Mouse (Mus musculus): ENCODE results near the gene Eif3g. TPM values are rescaled to one million over a fixed set of nuclear protein-coding genes. Genes with fewer than 3 reads are reported as not detected.

The Eif3g gene
- total and polyA plus RNA-seq, 3 experiments = 211 to 392 (median 293) TPM

DNA sequence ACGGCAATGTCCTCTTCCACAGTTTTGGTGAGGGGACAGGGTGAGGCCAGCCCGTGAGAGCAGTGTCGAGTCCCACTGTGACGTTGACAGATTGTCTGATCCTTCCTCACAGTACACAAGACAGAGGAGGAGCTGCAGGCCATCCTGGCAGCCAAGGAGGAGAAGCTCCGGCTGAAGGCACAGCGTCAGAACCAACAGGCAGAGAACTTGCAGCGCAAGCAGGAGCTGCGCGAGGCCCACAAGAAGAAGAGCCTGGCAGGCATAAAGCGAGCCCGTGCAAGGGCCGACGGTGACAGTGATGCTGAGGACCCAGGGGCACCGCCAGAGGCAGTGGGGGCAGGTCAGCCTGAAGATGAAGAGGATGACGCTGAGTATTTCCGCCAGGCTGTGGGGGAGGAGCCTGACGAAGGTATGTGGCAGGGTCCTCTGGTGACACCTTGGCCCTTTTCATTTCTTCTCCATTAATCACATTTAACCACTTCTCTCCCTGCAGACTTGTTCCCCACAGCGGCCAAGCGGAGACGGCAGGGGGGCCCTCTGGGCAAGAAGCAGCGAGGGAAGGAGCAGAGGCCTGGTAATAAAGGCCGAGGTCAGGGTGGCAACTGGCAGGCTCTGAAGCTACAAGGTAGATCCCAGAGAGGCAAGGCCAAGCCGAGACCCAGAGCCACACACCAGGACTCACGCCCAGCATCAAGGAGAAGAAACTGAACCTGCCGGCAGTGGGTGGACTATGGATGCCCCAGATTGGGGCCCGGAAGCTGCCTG is 6.9 kb downstream of the Eif3g start:
- no peak for TF ChIP-seq MAZ (IDR thresholded peaks at IDR 0.05; ENCODE audit: low read depth, low read length)
- TF ChIP-seq IRF4 (IDR thresholded peaks at IDR 0.05; ENCODE audit: low read depth, low read length) = no peak
- TF ChIP-seq BHLHE40 (IDR thresholded peaks at IDR 0.05; ENCODE audit: low read depth, low read length) = no peak
- TF ChIP-seq RCOR1 (conservative IDR thresholded peaks at IDR 0.05; ENCODE audit: low read depth, low read length) = no peak
- no peak for TF ChIP-seq POLR2AphosphoS2 (IDR thresholded peaks at IDR 0.05; ENCODE audit: low read depth, low read length)
- TF ChIP-seq ZNF384 (IDR thresholded peaks at IDR 0.05; ENCODE audit: low read depth, low read length) = no peak
- no peak for TF ChIP-seq MAFK (IDR thresholded peaks at IDR 0.05; ENCODE audit: insufficient replicate concordance, low read length)
- no peak for TF ChIP-seq JUN (IDR thresholded peaks at IDR 0.05; ENCODE audit: insufficient read depth, low read depth, low read length)
- no peak for TF ChIP-seq ZKSCAN1 (IDR thresholded peaks at IDR 0.05; ENCODE audit: borderline replicate concordance, low read depth, low read length)
- no peak for TF ChIP-seq MEF2A (IDR thresholded peaks at IDR 0.05; ENCODE audit: borderline replicate concordance, low read depth, low read length)
- no peak for TF ChIP-seq CHD1 (IDR thresholded peaks at IDR 0.05; ENCODE audit: low read depth, low read length)
- no peak for TF ChIP-seq TCF12 (IDR thresholded peaks at IDR 0.05; ENCODE audit: low read depth, low read length)
- TF ChIP-seq PAX5 (IDR thresholded peaks at IDR 0.05; ENCODE audit: low read length) = no peak
- TF ChIP-seq ELF1 (IDR thresholded peaks at IDR 0.05; ENCODE audit: low read depth, low read length) = no peak
- no peak for TF ChIP-seq HCFC1 (IDR thresholded peaks at IDR 0.05; ENCODE audit: low read depth, low read length)
- no peak for TF ChIP-seq EP300 (IDR thresholded peaks at IDR 0.05; ENCODE audit: low read length)
- no peak for TF ChIP-seq MAX (IDR thresholded peaks at IDR 0.05; ENCODE audit: low read length)
- no peak overlapping the region for H3K9ac ChIP-seq (ENCODE audit: insufficient read depth, low read depth)
- in situ Hi-C loops (cut with MboI; ENCODE audit: low pct_ligation_motif_present, low pct_unique_long_range_greater_than_20kb, low sequenced_read_pairs) = no loop called here
- H3K27me3 ChIP-seq (replicated peaks) = no peaks in the 10 kb centered on the region
- no peak overlapping the region for H3K4me2 ChIP-seq (ENCODE audit: insufficient read depth, low read depth, poor library complexity, severe bottlenecking)
- H3K4me3 ChIP-seq (replicated peaks in 1 of 3; ENCODE audit: low read depth in 2 of 3, low read length in 2 of 3, poor library complexity in 1 of 3) = no peak overlapping the region
- H3K4me1 ChIP-seq (ENCODE audit: control insufficient read depth in 1 of 2, insufficient read depth in 2 of 2) = peaks cover 11 to 50% of the 10 kb centered on the region in 2 experiments
- H3K79me2 ChIP-seq (replicated peaks; ENCODE audit: control insufficient read depth, extremely low read depth, insufficient read depth, poor library complexity, severe bottlenecking) = peaks cover 35% of the 10 kb centered on the region
- DNase-seq (ENCODE audit: extremely low read depth) = no peak
- peaks cover 71 to 73% of the 10 kb centered on the region in 2 experiments for H3K36me3 ChIP-seq (replicated peaks in 1 of 2; ENCODE audit: control insufficient read depth in 1 of 2, insufficient read depth in 1 of 2, low read length in 1 of 2)
- dilution Hi-C loops (cut with MboI; ENCODE audit: extremely low pct_ligation_motif_present, extremely low pct_unique_long_range_greater_than_20kb, low sequenced_read_pairs) = no loop called here
- no peak overlapping the region; the same call in 1 of the 2 replicates for H3K27ac ChIP-seq (ENCODE audit: insufficient read depth, low read depth)
- H3K9me3 ChIP-seq (replicated peaks; ENCODE audit: low read length) = no peaks in the 10 kb centered on the region

DNA sequence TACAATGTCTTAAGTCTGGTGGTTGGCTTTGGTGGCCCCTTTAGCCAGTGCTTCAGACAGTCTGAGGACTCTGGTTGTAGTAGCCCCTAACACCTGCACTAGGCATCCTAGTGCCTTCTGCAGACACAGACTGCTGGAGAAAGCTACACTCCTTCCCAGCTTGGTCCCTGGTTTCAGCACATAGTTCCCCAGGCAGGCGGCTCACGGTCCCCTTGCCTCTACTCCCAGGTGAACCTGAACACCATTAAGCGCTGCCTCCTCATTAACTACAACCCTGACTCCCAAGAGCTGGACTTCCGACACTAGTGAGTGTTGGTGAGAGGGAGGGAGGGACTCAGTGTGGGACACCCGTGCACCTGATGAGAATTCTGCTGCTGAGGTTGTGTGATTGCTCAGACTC is 8.0 kb downstream of the Eif3g start:
- TF ChIP-seq ZNF384 (IDR thresholded peaks at IDR 0.05; ENCODE audit: low read depth, low read length) = no peak
- TF ChIP-seq USF2 (conservative IDR thresholded peaks at IDR 0.05; ENCODE audit: low read depth, low read length) = no peak
- TF ChIP-seq ELF1 (IDR thresholded peaks at IDR 0.05; ENCODE audit: low read depth, low read length) = no peak
- TF ChIP-seq RAD21 (IDR thresholded peaks at IDR 0.05; ENCODE audit: low read depth, low read length) = no peak
- no peak for TF ChIP-seq SMC3 (IDR thresholded peaks at IDR 0.05; ENCODE audit: low read depth, low read length)
- no peak for TF ChIP-seq RCOR1 (conservative IDR thresholded peaks at IDR 0.05; ENCODE audit: low read depth, low read length)
- TF ChIP-seq MAZ (IDR thresholded peaks at IDR 0.05; ENCODE audit: low read depth, low read length) = no peak
- no peak for TF ChIP-seq PAX5 (IDR thresholded peaks at IDR 0.05; ENCODE audit: low read length)
- DNase-seq (ENCODE audit: extremely low read depth) = no peak
- Histone ChIP-seq H3K4me2 (ENCODE audit: insufficient read depth, low read depth, poor library complexity, severe bottlenecking) (no peak overlapping the region), H3K27ac (ENCODE audit: insufficient read depth, low read depth) (no peak overlapping the region), H3K4me1 (ENCODE audit: control insufficient read depth in 1 of 2, insufficient read depth in 2 of 2) (peaks cover 6 to 43% of the 10 kb centered on the region in 2 experiments), H3K79me2 (replicated peaks; ENCODE audit: control insufficient read depth, extremely low read depth, insufficient read depth, poor library complexity, severe bottlenecking) (peaks cover 24% of the 10 kb centered on the region), H3K4me3 (replicated peaks in 1 of 3; ENCODE audit: low read depth in 2 of 3, low read length in 2 of 3, poor library complexity in 1 of 3) (no peak overlapping the region), H3K27me3 (replicated peaks) (no peaks in the 10 kb centered on the region), H3K9ac (ENCODE audit: insufficient read depth, low read depth) (no peak overlapping the region), H3K36me3 (replicated peaks in 1 of 2; ENCODE audit: control insufficient read depth in 1 of 2, insufficient read depth in 1 of 2, low read length in 1 of 2) (peaks cover 61 to 62% of the 10 kb centered on the region in 2 experiments), H3K9me3 (replicated peaks; ENCODE audit: low read length) (no peaks in the 10 kb centered on the region)
- dilution Hi-C loops (cut with MboI; ENCODE audit: extremely low pct_ligation_motif_present, extremely low pct_unique_long_range_greater_than_20kb, low sequenced_read_pairs) (no loop called here), in situ Hi-C loops (cut with MboI; ENCODE audit: low pct_ligation_motif_present, low pct_unique_long_range_greater_than_20kb, low sequenced_read_pairs) (no loop called here)
